Mouse (Mus musculus) liver, postnatal 0 days (tissue): ENCODE results near the gene Cep112. TPM values are rescaled to one million over a fixed set of nuclear protein-coding genes. Genes with fewer than 3 reads are reported as not detected.

Source experiments
- ATAC-seq: fragments of 200-750 bp; cut with Nextera tagmentation; 2 replicates; pipeline ENCODE4 v1.8.0; 2017; ENCODE audit warnings: mild to moderate bottlenecking, moderate library complexity
- DNase-seq: peaks from one replicate; pipeline ENCODE4 v3.0.0-alpha.2; 2016
- H3K27ac ChIP-seq: fragments of 300-500 bp; sonication (generic); 2 replicates; pipeline ENCODE4 v1.5.1; 2014; ENCODE audit warnings: antibody characterized with exemption, moderate library complexity, mild to moderate bottlenecking, low read depth
- H3K27me3 ChIP-seq: fragments of 300-500 bp; sonication (generic); 2 replicates; pipeline ENCODE4 v1.6.1; 2014; ENCODE audit warnings: low read length, control low read depth, mixed read lengths; ENCODE audit not compliant: insufficient read depth
- H3K36me3 ChIP-seq: fragments of 300-500 bp; sonication (generic); replicated peaks from 2 replicates; pipeline ENCODE4 v1.6.1; 2014; ENCODE audit warnings: mild to moderate bottlenecking, control low read depth, low read length, moderate library complexity, mixed read lengths; ENCODE audit not compliant: insufficient read depth
- H3K4me1 ChIP-seq: fragments of 300-500 bp; sonication (generic); 2 replicates; pipeline ENCODE4 v1.6.1; 2014; ENCODE audit warnings: antibody characterized with exemption, mild to moderate bottlenecking, control low read depth; ENCODE audit not compliant: insufficient read depth
- H3K4me2 ChIP-seq: fragments of 300-500 bp; sonication (generic); 2 replicates; pipeline ENCODE4 v1.6.1; 2014; ENCODE audit warnings: low read depth, mild to moderate bottlenecking, low read length, moderate library complexity, mixed read lengths
- H3K4me3 ChIP-seq: fragments of 300-500 bp; sonication (generic); 2 replicates; pipeline ENCODE4 v1.5.1; 2014; ENCODE audit warnings: low read depth, low read length
- H3K9ac ChIP-seq: fragments of 300-500 bp; sonication (generic); replicated peaks from 2 replicates; pipeline ENCODE4 v1.6.1; 2014; ENCODE audit warnings: mild to moderate bottlenecking, moderate library complexity
- H3K9me3 ChIP-seq: fragments of 300-500 bp; sonication (generic); 2 replicates; pipeline ENCODE4 v1.6.1; 2016; ENCODE audit warnings: mild to moderate bottlenecking, control low read depth, low read length, mixed read lengths
- CTCF ChIP-seq: sonication (generic); IDR thresholded peaks from 2 replicates; pipeline ENCODE4 v1.5.1; 2016; ENCODE audit warnings: antibody characterized with exemption, low read depth
- EP300 ChIP-seq: IDR thresholded peaks from 2 replicates; pipeline ENCODE4 v1.6.1; 2016; ENCODE audit warnings: antibody characterized with exemption, low read depth, mild to moderate bottlenecking
- WGBS: fragments of 180-500 bp; shearing (Covaris S2); extraction: QIAGEN DNeasy Blood & Tissue Kit; methylation state at CpG from one replicate; pipeline ENCODE4 v1.1.7; 2014; ENCODE audit not compliant: insufficient replicate concordance; 5-methylcytosine and 5-hydroxymethylcytosine counted together
- polyA plus RNA-seq: library from polyadenylated mRNA; unstranded; fragments of >200 nt; fragmentation: Nextera tagmentation; extraction: Ambion mirVana; gene quantifications from 2 replicates; pipeline ENCODE4 v1.2.1, GENCODE M21; 2015

Gene Cep112
- polyA plus RNA-seq, 1 experiment from 2014 or later, result 1.1 TPM

DNA sequence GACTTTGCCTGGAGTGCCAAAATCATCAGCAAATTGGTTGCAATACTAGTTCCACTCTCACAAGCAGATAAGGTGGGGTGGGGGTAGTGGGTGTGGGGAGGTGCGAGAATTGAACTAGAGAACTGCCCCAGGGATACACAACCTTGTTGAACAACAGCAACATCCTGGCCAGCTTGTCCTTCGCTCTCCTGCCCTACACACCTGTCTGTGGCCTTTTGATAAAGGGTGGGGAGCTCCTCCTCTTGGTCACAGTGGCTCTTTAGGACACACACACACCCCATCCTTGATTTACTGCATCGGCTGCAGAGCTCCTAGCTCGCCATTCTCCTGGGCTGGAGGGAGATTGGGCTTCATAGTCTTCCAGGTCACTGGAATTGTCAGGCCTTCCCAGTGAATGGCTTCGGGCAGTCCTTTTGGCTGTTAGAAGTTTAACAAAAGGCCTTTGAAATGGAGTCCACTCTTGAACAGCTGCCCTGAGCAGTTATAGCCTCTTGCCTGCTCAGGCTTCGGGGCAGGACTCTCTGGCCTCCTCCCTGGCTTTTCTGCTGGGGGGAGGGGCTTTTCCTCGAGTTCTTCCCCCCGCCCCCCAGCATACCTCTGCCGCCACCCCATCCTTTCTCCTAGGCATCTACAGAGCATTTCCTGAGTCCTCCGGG lies 469.0 kb downstream of the Cep112 start:
- Histone ChIP-seq H3K27me3 (0 out of 2 replicates have a peak, but pooled peaks cover 6% of the 10 kb centered on the region), H3K4me3 (no peak overlapping the region), H3K4me1 (peaks cover 3% of the 10 kb centered on the region; the same call in 1 of the 2 replicates), H3K27ac (no peak overlapping the region), H3K4me2 (no peak overlapping the region), H3K36me3 (no peaks in the 10 kb centered on the region), H3K9ac (no peak overlapping the region), H3K9me3 (no peaks in the 10 kb centered on the region)
- ATAC-seq (no peak), DNase-seq (no peak)
- no peak for TF ChIP-seq EP300
- no peak for TF ChIP-seq CTCF
- WGBS, result 60% methylated on average over 10 of the region's 10 CpGs

DNA sequence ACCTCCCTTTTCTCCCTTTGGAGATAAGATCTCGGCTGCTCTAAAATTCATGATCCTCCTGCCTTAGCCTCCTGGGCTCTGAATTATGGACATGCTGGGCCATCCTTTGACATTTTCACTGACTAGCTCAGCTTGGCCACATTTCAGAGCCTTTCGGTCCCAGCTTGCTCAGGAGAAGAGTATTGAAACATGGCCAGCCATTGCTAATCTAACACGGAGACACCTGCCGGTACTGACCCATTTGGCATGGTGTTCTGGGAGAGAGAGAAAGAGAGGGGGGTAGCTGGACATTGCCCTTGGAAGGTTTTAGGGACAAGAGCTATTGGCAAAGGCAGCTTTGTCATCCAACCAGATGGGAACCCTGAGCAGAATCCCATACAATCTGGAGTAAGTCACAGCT lies 472.0 kb downstream of the Cep112 start:
- H3K4me3 ChIP-seq, result no peak overlapping the region
- no peaks in the 10 kb centered on the region for H3K9me3 ChIP-seq
- no peak for DNase-seq
- no peaks in the 10 kb centered on the region for H3K4me1 ChIP-seq
- H3K9ac ChIP-seq, result no peak overlapping the region
- ATAC-seq, result no peak
- no peaks in the 10 kb centered on the region for H3K36me3 ChIP-seq
- H3K27me3 ChIP-seq, result 0 out of 2 replicates have a peak, but pooled peaks cover 6% of the 10 kb centered on the region
- no peak overlapping the region for H3K4me2 ChIP-seq
- WGBS, result 81% methylated on average over 4 of the region's 4 CpGs
- no peak for TF ChIP-seq CTCF
- no peak for TF ChIP-seq EP300
- H3K27ac ChIP-seq, result no peak overlapping the region

DNA sequence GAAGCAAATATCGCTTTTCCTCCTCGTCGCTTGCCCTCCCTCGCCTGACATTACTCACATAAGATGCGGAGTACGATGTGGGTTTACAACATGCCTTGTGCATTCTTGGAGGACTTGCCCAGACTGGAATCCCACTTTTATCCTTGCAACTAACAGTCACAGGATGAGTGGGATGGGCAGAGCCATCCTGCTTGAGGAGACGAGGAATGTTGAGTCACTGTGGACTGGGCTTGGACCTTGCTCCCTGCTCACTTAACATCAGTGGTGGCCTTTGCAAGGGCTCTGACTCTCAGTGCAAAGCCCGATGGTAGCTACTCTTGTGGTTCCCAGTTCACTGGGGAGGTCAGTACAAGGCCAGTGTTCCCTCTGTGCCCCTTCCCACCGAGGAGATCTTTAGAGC lies 473.1 kb downstream of the Cep112 start:
- no peaks in the 10 kb centered on the region for H3K4me1 ChIP-seq
- no peaks in the 10 kb centered on the region for H3K36me3 ChIP-seq
- H3K27ac ChIP-seq, result no peak overlapping the region
- 71% methylated on average over 9 of the region's 9 CpGs for WGBS
- no peak overlapping the region for H3K4me2 ChIP-seq
- no peak for ATAC-seq
- H3K4me3 ChIP-seq, result no peak overlapping the region
- no peak overlapping the region for H3K9ac ChIP-seq
- H3K9me3 ChIP-seq, result no peaks in the 10 kb centered on the region
- H3K27me3 ChIP-seq, result 0 out of 2 replicates have a peak, but pooled peaks cover 4% of the 10 kb centered on the region
- DNase-seq, result no peak
- no peak for TF ChIP-seq CTCF
- no peak for TF ChIP-seq EP300

DNA sequence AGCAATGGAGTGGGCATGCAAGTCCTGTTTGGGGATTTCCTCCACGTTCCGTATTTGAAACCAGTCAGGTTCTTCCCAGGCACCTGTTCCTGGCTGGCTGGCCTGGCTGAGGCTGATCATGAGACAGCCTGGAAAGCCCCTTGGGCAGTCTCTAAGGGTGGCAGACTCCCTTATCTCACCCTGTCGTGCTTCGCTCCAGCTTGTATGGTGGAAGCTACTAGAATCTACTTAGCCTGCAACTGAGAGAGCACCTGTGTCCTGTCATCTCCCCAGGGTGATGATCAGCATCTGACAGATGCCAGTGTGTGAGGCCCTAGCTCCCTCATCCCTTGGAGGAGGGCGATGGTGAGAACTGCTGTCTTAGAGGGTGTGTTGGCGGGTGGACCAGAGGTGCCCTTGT lies 473.5 kb downstream of the Cep112 start:
- Histone ChIP-seq H3K9ac (no peak overlapping the region), H3K27ac (no peak overlapping the region), H3K36me3 (no peaks in the 10 kb centered on the region), H3K4me1 (no peaks in the 10 kb centered on the region), H3K4me2 (no peak overlapping the region), H3K4me3 (no peak overlapping the region), H3K27me3 (0 out of 2 replicates have a peak, but pooled peaks cover under 1% of the 10 kb centered on the region), H3K9me3 (no peaks in the 10 kb centered on the region)
- ATAC-seq, result no peak
- DNase-seq, result no peak
- 74% methylated on average over 6 of the region's 6 CpGs for WGBS
- TF ChIP-seq CTCF, result no peak
- no peak for TF ChIP-seq EP300

DNA sequence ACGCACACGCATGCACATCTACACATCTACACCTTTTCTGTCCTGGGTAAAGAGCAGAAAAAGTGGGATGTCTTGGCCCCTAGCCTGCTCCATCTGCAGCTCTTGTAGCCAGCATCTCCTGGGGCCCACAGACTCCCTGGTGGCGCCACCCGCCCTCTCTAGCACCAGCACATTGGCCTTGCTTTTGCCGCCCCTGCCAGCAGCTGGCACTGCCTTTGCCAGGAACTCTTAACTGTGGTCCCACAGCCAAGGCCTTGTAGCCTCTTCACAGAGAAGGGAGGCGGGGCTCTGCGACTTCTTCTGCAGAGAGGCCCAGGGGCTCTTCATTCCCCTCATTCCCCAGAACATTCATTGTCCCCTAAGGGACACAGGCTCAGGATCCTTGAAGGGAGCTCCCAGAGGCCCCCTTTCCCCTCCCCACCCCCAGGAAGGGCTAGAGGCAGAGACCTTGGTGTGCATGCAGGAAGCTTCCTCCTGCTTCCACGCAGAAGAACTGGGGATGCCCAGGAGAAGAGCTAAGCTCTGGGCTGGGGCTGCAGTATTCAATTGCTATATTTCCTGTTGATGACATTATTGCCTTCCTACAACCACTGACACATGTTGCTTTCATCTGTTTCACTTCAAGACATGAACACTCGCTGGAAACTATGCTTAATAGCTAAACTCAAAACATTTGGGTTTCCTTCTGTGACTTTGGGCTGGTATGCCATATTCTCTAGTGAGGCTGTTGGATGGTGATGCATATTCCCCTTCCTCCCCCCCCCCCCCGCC lies 475.9 kb downstream of the Cep112 start:
- Histone ChIP-seq H3K9me3 (no peaks in the 10 kb centered on the region), H3K4me2 (no peak overlapping the region), H3K27me3 (no peaks in the 10 kb centered on the region), H3K27ac (no peak overlapping the region), H3K4me1 (no peaks in the 10 kb centered on the region), H3K9ac (no peak overlapping the region), H3K4me3 (no peak overlapping the region), H3K36me3 (no peaks in the 10 kb centered on the region)
- no peak for ATAC-seq
- TF ChIP-seq EP300 (no peak), CTCF (no peak)
- no peak for DNase-seq
- 83% methylated on average over 9 of the region's 10 CpGs for WGBS

DNA sequence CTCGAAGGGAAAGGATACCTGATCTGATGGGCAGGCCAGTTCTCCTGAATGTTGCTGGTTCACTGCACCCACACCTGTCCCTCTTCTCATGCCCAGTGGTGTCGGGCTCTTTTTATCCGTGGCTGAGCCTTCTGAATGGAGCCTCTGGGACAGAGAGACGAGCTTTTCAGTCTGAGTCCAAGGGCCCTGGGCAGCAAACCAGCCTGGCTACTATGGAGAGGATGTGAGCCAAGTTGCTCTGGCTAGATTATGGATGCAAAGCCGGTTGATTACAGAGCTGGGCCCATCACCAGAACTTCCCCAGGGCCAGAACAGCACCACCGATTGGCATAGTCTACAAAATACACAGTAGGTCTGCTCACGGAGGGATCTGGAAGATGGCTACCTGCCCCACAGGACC lies 476.7 kb downstream of the Cep112 start:
- no peak for ATAC-seq
- H3K4me3 ChIP-seq, result no peak overlapping the region
- 65% methylated on average over 7 of the region's 7 CpGs for WGBS
- DNase-seq, result no peak
- no peaks in the 10 kb centered on the region for H3K27me3 ChIP-seq
- no peak overlapping the region for H3K9ac ChIP-seq
- no peak for TF ChIP-seq CTCF
- no peak for TF ChIP-seq EP300
- H3K36me3 ChIP-seq, result no peaks in the 10 kb centered on the region
- H3K9me3 ChIP-seq, result no peaks in the 10 kb centered on the region
- no peak overlapping the region for H3K4me2 ChIP-seq
- H3K27ac ChIP-seq, result no peak overlapping the region
- H3K4me1 ChIP-seq, result no peaks in the 10 kb centered on the region
